Mouse (Mus musculus) v-Abl transformed pro-B cells (cell line): ENCODE results near the gene D6Ertd527e.

Experiments
- in situ Hi-C, 2 experiments: fragments of 400-800 bp; cut with MboI; formaldehyde crosslinking; loops; one replicate each; pipeline ENCODE4 v1.15.1; 2025; ENCODE audit not compliant: unreplicated experiment in 2 of 2

D6Ertd527e gene

GRCm38 (mm10) chr6:87102421-87102911 lies 2.1 kb upstream of the D6Ertd527e start:
- in situ Hi-C loops = loop anchor here (5.0 kb wide), 4 partner anchors 175 to 285 kb away; partner anchors contain the start of gene Gkn3 (in 1 of the 2)

- in situ Hi-C loops = loop anchor here (5.0 kb wide), 4 partner anchors 174 to 284 kb away; partner anchors contain the start of gene Gkn3 (in 1 of the 2)
Measured at GRCm38 (mm10) chr6:87103314-87103713, 1.2 kb upstream of the D6Ertd527e start.

- in situ Hi-C loops = loop anchor here in 1 of 2 experiments (5.0 kb wide), 1 partner anchor 41 kb away; no protein-coding TSS in a partner anchor
Measured at GRCm38 (mm10) chr6:87111493-87111892, 6.9 kb downstream of the D6Ertd527e start.

DNA sequence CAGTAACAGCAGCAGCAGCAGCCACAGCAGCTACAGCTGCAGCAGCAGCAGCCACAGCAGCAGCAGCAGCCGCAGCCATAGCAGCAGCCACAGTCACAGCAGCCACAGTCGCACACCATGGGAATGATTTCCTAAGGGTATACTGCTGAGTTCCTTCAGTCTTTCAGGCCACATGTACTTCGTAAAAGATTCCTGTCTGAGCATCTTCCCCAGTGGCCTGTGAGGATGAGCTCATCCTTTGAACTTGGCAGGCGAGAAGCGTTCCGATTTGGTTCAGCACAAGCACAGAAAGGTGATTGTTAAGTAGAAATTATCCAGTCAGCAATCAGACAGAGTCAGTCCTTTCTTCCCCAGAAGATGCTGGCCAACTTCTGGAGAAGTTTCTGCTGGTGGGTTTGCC lies 7.6 kb downstream of the D6Ertd527e start:
- in situ Hi-C loops = loop anchor here in 1 of 2 experiments (5.0 kb wide), 1 partner anchor 40 kb away; no protein-coding TSS in a partner anchor

- in situ Hi-C loops = no loop called here
Measured at GRCm38 (mm10) chr6:87115981-87116380, 11.4 kb downstream of the D6Ertd527e start.

DNA sequence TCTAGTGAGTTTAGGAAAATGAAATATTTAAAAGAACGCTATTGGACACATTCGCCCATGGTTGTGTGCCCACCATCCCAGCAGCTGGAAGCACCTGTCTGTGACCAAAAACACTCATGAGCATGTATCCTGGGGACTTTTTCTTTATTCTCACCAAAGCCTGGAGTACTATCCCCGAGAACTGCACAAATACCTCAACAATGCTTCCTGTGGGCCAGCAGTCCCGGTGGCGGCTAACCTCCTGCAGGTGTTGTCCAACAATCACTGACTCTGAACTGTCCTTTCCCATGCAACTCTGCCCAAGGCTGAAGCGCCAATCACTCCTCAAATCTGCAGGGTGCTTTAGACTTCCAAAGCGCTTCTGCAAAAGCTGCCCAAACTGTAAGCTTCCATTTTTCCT lies 12.1 kb downstream of the D6Ertd527e start:
- in situ Hi-C loops = no loop called here

- in situ Hi-C loops = no loop called here
Measured at GRCm38 (mm10) chr6:87119066-87119837, 14.7 kb downstream of the D6Ertd527e start.

DNA sequence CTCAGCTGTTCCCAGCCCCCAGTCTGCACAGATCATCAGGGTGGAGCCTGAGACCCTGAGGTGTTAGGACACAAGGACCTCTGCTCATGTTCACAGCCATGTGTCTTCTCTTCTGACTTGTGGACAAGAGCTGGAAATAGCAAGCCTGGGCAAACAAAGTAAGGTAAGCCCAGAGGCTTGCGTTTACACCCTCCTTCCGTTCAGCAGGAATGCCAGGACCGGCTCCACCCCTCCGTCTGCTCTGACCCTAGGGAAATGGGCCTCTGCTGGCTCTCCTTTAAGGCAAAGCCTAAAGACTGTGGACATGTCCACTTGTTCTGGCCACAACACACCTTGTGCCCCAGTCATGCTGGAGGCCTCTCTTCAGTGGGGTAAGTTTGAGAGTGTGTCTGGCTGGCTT lies 15.4 kb downstream of the D6Ertd527e start:
- in situ Hi-C loops = no loop called here

DNA sequence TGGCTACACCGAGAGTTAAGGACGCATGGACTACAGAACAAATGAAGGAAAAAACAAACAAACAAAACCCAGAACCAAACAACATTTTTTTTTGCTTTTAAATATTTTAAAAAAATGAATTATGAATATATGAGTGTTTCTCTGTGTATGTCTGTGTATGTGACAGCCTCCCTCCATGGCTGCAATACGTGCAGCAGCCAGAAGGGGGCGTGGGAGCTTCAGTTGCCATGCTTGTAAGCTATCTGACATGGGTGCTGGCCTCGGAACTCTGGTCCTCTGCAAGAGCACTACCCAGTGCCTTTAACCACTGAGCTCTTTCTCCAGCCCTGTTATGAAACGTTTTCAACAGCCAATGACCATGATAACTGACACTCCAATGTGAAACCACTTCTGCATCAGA lies 16.1 kb downstream of the D6Ertd527e start:
- in situ Hi-C loops = no loop called here

- in situ Hi-C loops = no loop called here
Measured at GRCm38 (mm10) chr6:87121961-87122360, 17.4 kb downstream of the D6Ertd527e start.

DNA sequence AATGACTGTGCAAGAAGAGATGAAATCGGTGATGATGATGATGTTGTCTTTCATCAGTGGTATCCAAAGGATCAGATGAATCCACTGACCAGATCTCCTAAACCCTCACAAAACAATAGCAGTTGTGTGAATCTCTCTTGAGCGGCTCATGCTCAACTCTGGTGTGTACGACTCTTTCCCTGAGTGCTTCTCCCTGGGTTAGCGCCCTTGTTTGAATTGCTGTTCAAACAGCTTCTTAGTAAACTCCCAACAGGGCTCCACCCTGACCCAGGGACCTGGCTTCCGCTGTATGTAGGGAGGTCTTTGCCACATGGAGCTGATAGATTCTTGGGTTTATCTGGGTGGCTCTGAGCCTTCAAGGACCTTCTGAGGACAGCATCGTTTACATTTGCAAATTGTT lies 18.9 kb downstream of the D6Ertd527e start:
- in situ Hi-C loops = no loop called here

DNA sequence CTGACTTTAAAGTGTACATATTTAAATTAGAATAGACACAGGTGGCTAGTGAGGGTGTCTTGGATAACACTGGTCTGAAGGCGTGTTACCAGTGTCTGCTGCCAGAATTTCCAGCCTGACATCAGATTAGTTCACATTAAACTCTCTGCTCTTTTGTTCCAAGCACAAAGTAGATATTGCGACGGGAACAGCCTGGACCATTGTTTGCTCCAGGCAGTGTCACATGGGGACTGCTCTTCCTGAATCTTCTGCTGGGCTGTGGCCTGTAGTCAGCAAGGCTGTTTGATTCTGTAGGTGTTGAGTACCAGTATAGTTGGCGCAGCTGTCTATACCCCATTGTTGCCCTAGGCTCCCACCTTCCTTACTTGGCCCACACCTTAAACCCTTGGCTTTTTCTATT lies 19.4 kb downstream of the D6Ertd527e start:
- in situ Hi-C loops = no loop called here

- in situ Hi-C loops = loop anchor here in 1 of 2 experiments (5.0 kb wide), 1 partner anchor 100 kb away; no protein-coding TSS in a partner anchor
Measured at GRCm38 (mm10) chr6:87127049-87127753, 22.7 kb downstream of the D6Ertd527e start.

DNA sequence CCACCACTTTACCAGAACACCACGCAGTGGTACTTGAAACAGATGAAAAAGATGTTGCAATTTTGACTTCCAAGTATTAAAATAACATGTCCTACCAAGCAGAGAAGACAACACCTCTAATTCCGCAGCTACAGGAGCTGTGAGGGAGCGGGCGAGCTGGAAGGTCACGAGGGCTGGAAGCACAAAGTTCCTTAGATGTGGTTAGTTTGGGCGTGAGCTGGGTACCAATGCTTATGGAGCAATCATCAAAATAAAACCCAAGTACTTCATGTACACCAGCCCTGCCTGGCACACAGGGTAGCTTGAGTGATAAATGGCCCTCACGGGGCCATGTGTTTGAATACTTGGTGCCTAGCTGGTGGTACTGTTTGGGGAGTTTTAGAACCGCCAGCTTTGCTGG lies 25.3 kb downstream of the D6Ertd527e start:
- in situ Hi-C loops = loop anchor here in 1 of 2 experiments (5.0 kb wide), 1 partner anchor 97 kb away; no protein-coding TSS in a partner anchor

DNA sequence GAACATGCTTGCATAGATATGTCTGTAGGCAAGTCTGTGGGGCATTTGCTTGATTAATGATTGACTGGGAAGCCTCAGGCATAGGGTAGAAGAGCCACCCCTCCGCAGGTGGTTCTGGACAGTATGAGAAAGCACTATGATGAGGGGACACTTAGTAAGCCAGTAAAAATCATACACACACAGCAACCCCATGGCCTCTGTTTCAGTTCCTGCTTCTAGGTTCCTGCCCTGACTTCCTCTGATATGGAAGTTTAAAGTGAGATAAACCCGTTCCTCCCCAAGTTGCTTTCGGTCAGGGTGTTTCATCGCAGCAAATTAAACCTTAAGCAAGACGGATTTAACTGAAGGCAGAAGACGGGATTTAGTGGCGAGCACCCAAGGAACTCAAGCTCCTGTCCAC lies 26.1 kb downstream of the D6Ertd527e start:
- in situ Hi-C loops = no loop called here

- in situ Hi-C loops = no loop called here
Measured at GRCm38 (mm10) chr6:87131078-87131477, 26.5 kb downstream of the D6Ertd527e start.

- in situ Hi-C loops = no loop called here
Measured at GRCm38 (mm10) chr6:87133520-87133919, 29.0 kb downstream of the D6Ertd527e start.

DNA sequence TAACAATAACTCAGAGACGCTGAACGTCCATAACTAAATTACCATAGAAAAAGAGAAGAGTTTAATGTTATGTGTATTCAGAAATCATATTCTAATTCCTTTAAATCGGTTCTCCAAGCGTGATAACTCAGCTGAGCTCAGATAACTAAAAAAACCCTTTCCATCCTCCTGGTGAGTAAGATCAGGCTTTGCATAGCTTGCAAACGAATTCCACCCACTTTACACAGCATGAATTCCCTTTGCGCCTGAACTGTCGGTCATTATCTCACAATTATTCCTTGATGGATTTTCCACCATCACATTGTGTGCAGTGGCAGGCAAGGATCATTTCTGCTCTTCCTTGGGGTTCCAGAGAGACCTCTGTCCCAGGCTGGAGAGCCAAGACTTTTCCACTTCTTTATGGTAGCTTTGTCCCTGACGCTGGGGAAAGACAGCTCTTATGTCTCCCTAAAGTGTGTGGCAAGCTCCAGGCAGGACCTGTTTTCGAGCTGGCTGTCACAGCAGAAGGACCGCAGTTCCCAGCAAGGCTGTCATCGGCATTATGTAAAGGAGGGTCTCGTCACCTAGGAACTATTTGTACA lies 29.5 kb downstream of the D6Ertd527e start:
- in situ Hi-C loops = no loop called here

DNA sequence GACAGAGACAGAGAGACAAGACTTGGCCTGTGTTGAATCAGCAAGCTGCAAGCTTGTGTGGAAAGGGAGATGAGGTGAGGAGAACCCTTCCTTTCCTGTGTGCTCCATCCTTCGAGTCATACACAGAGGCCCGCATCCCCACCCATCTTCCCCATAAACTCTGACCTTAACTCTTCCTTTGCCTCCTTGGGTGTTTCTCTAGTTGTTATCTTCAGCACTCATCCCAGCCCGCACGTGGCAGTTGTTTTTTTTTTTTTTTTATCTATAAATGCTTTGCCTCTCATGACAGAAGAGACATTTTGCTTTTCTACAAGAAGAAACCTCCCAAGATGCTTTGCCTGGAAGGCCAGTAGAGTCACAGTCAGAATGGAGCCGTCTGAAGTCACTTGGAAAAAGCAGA lies 33.9 kb downstream of the D6Ertd527e start:
- in situ Hi-C loops = no loop called here

DNA sequence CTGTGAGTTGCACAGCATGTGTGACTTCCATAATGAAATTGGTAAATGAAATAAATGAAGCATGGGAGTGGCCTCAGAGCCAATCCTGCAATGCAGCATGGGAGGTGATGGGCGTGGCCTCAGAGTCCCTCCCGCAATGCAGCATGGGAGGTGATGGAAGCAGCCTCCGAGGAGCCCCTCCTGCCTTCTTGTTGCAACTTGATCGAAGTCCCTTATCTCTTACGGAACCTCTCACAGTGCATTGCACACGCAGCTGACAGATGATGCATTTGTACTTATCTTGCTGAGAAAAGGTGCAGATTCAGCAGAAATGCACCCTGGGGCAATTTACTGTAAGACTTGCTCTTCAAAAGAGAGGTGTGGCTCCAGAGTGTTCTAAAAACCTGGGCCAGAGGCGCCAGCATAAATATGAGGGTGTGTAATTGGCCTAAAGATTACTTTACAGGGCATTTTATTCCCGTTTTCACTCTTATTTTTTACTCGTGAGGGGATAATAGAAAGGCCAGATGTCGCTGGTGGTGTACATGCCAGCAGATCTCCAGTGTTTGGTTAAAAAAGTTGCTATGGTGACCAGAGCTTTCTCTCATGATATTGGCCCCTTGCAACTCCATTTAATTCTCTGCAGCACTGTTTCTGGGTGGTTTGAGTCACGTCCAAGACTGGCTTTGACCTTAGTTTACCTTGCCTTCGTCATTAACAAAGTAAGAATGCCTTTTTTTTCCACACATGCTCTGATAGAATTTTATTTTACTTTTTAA lies 35.4 kb downstream of the D6Ertd527e start:
- in situ Hi-C loops = no loop called here
